Mouse (Mus musculus) macrophage (primary cell): ENCODE measurements around the gene Pde4d. TPM values are rescaled to one million over a fixed set of nuclear protein-coding genes. Genes with fewer than 3 reads are reported as not detected.

Experiments used
- H3K27ac ChIP-seq: fragments of 350-480 bp; formaldehyde crosslinking; 2 replicates; pipeline ENCODE4 v1.9.0; 2021
- H3K36me3 ChIP-seq: fragments of 350-480 bp; formaldehyde crosslinking; 2 replicates; pipeline ENCODE4 v1.9.0; 2021; ENCODE audit errors: inconsistent target
- H3K4me3 ChIP-seq: fragments of 350-480 bp; formaldehyde crosslinking; 2 replicates; pipeline ENCODE4 v1.9.0; 2021; ENCODE audit errors: inconsistent target
- H3K79me2 ChIP-seq: fragments of 350-480 bp; formaldehyde crosslinking; 2 replicates; pipeline ENCODE4 v1.9.0; 2021; ENCODE audit errors: inconsistent target
- WGBS: methylation state at CpG from one replicate; pipeline ENCODE4 v1.1.7; 2026; ENCODE audit warnings: inconsistent platforms; ENCODE audit not compliant: missing documents; 5-methylcytosine and 5-hydroxymethylcytosine counted together
- polyA plus RNA-seq: library from polyadenylated mRNA; stranded (reverse); fragments of 250-400 nt; gene quantifications from 3 replicates; pipeline ENCODE4 v1.2.4, GENCODE M21; 2018; ENCODE audit warnings: inconsistent platforms

The Pde4d gene
- polyA plus RNA-seq, 1 experiment from 2014 or later, result 0.82 TPM

DNA sequence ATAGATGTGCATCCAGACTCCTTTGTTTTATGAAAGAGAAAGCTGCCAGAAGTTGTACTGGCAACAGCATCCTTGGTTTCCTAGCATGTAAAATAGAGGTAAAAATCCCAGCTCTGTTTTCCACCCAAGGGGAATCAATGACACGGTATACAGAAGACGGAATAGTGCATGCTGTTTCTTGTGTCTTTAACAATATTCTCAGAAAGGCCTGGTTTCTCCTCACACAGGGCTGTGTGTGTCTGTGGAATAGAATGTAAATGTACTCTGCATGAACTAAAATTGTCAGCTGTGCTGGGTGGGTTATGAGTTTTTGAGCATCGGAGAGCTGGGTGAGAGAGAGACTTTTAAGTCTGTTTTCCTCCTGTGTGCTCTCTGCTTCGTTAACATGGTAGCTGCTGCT is 74.8 kb downstream of the Pde4d start:
- Histone ChIP-seq H3K79me2 (no peaks in the 10 kb centered on the region), H3K36me3 (no peaks in the 10 kb centered on the region), H3K4me3 (no peak overlapping the region), H3K27ac (no peak overlapping the region)
- WGBS, result 97% methylated on average over 4 of the region's 4 CpGs

DNA sequence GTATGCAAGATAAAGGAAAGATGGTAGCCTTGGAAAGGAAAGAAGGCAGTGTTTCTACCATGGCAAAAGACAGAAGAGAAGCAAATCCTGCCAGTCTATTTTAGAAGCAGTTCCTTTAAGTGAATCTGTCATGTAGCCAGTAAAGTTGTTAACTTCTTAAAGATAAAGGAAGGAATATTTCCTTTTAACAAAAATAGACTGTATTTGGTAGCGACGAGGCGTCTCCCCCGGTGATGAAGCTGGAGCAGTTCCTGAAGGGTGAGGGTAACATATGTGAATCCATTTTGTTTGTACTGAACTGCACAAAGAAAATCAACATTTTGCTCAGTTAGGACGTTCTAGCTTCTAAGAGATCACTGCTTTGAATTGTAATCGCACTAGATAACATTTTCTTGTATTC is 75.2 kb downstream of the Pde4d start:
- no peak overlapping the region for H3K27ac ChIP-seq
- H3K4me3 ChIP-seq, result no peak overlapping the region
- H3K79me2 ChIP-seq, result no peaks in the 10 kb centered on the region
- no peaks in the 10 kb centered on the region for H3K36me3 ChIP-seq
- 77% methylated on average over 6 of the region's 6 CpGs for WGBS

DNA sequence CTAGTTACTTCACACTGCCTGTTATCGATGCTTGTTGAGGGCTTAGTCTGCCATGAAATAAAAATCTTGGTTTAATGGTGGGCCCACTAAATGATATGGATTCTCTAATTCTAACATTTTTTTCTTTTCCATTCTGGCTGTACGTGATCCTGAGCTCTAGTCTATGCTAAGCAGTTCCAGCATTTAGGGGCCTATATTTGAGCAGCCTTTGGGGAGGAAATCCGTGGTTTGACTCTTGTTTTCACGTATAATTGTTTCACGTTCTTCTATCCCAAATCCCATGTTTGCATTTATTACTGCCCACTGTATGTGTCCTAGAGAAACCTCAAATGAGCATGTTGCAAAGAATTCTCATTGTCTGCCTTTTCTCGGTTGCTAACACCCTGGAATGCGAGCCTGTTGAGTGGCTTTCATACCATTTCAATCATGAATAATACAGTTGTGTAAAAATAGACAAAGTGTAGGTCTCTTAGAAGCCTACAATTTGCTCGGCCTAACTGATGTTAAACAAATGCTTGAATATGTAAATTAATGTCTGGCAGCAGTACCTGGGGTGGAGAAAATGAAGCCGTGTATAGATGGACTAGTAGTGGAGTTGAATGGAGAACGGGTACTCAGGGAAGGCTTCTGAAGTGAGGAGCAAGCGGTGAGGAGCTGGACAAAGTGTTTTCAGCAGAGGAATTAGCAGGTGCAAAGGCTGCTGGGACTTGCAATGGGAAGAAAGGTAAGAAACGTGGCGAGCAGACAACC is 76.7 kb downstream of the Pde4d start:
- Histone ChIP-seq H3K79me2 (no peaks in the 10 kb centered on the region), H3K4me3 (no peak overlapping the region), H3K27ac (no peak overlapping the region), H3K36me3 (no peaks in the 10 kb centered on the region)
- WGBS, result 86% methylated on average over 13 of the region's 13 CpGs

DNA sequence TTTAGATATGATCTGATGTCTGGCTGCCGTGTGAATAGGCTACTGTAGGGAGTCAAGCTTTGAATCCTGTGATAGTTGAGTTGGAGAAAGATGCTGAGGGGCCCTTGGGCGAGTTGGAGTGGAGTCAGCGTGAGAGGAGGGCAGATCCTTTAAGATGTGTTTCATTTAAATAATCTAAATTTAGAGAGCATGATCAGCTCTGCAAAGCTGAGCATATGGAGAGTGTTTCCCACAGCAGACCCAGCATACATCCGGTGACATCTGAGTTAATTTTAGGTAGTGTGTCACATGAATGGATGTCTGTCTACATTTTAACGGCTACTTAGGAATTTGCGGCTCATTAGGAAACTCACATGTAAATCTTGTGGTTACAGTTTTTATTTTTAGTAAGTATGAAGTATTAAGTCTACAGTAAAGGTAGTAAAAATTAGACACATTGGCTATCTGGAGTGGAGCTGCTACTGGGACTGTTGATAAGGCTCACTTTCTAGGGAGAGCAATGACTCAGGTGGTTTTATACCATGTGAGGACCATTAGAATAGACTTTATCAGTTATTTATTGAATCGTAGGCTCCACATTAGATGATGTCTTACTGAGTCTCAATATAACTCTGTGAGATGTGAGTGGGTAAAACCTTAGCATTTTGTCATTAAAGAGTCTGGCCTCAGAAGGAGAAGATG is 77.5 kb downstream of the Pde4d start:
- WGBS, result 14% methylated on average over 7 of the region's 7 CpGs
- Histone ChIP-seq H3K36me3 (no peaks in the 10 kb centered on the region), H3K4me3 (no peak overlapping the region), H3K79me2 (no peaks in the 10 kb centered on the region), H3K27ac (no peak overlapping the region)

DNA sequence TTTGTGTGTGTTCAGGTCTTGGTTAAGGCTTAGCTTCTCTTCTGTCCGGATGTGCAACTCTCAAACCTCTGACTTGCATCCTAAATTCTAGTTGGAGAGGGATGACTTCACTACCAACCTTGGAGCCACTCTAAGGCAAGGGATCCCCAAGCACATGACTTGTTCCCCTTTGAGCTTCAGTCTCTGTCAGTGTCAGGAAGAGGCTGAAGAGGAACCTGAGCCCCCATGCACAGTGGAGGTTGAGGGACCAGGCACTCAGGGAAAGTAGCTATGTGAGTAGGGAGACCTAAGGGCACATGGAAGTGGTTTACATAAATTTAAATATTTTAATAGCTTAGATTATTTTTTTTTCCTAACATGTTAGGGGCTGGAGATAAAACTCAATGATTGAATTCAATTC is 78.6 kb downstream of the Pde4d start:
- Histone ChIP-seq H3K36me3 (no peaks in the 10 kb centered on the region), H3K27ac (no peak overlapping the region), H3K79me2 (no peaks in the 10 kb centered on the region), H3K4me3 (no peak overlapping the region)
- 60% methylated on average over 1 of the region's 1 CpGs for whole genome bisulfite sequencing

DNA sequence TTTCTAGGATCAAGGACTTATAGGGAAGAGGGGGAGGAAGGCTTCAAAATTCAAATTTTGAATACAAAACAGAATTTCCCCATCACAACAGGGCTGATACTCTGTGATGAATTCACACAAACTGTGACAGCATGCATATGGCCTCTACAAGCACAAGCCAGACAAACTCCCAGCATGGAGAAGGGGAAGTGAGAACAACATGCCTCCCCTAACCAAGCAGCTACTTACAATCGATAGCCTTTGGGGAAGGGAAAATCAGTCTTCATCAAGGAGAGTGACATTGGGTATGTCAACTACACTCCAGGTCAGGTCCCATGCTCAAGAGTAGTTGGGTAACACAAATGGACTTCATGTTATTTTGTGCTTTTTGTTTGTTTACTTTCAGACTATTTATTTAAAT is 83.1 kb downstream of the Pde4d start:
- no peak overlapping the region for H3K27ac ChIP-seq
- H3K79me2 ChIP-seq, result no peaks in the 10 kb centered on the region
- no peak overlapping the region for H3K4me3 ChIP-seq
- no peaks in the 10 kb centered on the region for H3K36me3 ChIP-seq
- 0% methylated on average over 1 of the region's 1 CpGs for whole genome bisulfite sequencing

DNA sequence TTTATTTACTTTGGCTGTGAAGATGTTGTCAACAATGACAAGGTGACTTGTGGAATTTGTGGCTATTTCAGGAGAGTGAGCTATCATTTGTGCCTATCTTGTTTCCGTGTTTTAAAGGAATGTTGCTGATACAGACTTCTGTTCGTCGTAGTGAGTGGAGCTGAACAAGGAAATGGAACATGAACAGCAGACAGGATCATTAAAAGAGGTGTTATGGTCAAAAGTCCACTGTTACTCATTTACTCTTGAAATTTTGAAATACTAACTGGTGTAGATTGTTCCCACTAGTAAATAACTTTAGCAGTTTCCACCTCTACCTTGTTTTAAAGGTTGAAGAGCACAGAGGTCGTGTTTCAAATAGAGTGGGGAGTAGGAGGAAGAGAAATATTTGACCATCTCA is 86.7 kb downstream of the Pde4d start:
- no peak overlapping the region for H3K27ac ChIP-seq
- H3K4me3 ChIP-seq, result no peak overlapping the region
- H3K79me2 ChIP-seq, result no peaks in the 10 kb centered on the region
- 91% methylated on average over 4 of the region's 4 CpGs for WGBS
- H3K36me3 ChIP-seq, result no peaks in the 10 kb centered on the region

DNA sequence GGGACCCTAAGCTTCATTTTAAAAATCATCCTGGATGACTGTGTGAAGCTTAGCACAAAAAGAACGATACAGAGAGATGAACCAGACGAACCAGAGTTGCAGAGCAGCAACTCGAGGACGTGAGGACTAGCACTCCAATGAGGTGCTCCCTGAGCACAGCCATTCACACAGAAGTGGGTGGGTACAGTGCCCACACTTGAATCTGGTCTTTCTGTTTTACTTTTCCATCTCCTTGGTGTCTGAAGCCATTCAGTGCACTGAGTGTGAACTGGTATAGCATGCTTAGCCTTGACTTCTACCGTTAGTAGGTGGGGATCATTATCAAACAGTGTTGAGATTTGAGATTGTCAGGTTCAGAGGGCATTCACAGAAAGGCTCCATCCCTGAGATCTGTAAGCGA is 87.2 kb downstream of the Pde4d start:
- Histone ChIP-seq H3K4me3 (no peak overlapping the region), H3K27ac (no peak overlapping the region), H3K36me3 (no peaks in the 10 kb centered on the region), H3K79me2 (no peaks in the 10 kb centered on the region)
- 96% methylated on average over 6 of the region's 6 CpGs for WGBS

DNA sequence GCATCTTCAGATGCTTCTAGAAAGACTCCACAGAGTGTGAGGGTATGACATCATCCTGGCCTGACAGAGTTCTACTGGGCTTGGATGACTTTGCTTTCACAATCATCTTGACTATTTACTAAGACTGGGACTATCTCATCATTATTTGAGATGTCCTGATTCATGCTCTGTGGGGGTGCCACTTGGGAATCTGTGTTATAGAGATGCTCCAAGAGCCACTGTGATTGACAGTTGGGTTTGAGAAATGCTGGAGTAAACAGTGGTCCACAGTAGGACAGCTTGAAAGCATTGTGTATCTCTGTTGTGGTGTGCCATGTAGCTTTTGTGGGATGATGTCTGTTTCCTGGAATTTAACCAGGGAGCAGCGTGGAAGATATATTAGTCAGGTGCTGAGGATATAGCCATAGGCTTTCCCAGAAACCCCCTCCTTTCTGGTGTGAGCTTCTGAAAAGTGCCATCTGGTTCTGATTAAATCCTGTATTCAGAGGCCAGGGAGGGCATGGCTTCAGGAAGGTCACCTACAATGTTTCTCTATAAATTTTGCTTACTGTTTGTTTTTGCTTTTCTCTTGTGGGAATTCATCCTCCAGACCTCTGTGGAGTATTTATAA is 89.1 kb downstream of the Pde4d start:
- 100% methylated on average over 1 of the region's 1 CpGs for WGBS
- Histone ChIP-seq H3K4me3 (no peak overlapping the region), H3K27ac (no peak overlapping the region), H3K36me3 (no peaks in the 10 kb centered on the region), H3K79me2 (no peaks in the 10 kb centered on the region)

DNA sequence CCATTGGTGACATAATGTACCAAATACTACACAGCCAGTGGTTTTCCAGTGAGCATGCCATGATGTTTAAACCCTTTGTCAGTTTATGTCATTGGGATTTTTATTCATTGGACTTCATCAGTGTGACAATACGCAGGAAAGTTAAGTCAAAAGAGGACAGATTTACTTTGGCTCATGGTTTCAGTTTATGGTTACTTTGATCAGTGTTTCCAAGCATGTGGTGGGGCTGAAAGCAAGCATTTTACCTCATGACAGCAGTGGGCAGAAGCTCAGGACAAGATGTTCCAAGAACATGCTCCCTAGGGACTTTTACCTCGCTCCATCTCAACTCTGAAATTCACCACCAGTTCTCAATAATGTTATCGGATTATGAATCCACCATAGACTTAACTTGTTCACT is 91.7 kb downstream of the Pde4d start:
- no peaks in the 10 kb centered on the region for H3K36me3 ChIP-seq
- H3K79me2 ChIP-seq, result no peaks in the 10 kb centered on the region
- H3K4me3 ChIP-seq, result no peak overlapping the region
- H3K27ac ChIP-seq, result no peak overlapping the region
- 97% methylated on average over 3 of the region's 3 CpGs for WGBS

DNA sequence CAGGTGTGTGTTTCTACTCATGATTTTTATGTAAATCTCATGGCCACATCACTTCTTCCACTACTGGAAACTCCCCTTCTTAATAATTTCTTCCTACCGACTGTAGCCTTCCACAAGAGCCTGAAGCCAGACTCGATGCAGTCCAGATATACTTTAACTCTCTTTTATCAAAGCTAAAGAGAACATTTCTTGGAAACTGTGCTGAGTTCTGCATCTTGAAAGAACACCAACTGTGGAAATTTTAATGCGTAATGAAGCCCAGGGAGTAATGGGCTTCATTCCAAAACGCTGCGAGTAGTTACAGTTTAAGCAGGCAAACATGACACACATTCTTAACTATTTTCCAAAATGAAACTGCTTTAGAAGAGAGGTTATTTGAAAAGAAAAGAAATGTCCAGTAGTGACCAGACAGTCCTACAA is 92.6 kb downstream of the Pde4d start:
- H3K4me3 ChIP-seq, result no peak overlapping the region
- H3K27ac ChIP-seq, result no peak overlapping the region
- no peaks in the 10 kb centered on the region for H3K79me2 ChIP-seq
- WGBS, result 89% methylated on average over 5 of the region's 5 CpGs
- no peaks in the 10 kb centered on the region for H3K36me3 ChIP-seq

DNA sequence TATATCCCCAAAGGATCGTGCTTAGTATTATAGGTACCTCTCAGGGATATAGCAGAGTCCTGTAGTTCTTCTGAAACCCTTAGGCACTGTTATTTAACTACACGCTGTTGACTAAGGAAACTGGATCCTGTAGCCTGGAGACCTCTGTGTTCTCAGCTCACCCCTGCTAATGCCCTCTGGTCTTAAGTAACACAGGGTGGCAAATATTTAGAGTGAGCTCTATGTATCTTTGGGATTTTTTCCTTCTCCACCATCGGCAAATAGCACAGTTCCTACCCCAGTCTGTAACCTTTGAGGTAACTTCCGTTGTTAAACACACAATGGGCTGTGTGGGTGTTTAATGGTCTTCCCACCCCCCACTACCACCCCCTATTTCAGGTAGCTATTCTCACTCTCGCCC is 102.5 kb downstream of the Pde4d start:
- Histone ChIP-seq H3K79me2 (no peaks in the 10 kb centered on the region), H3K4me3 (no peak overlapping the region), H3K36me3 (no peaks in the 10 kb centered on the region), H3K27ac (no peak overlapping the region)
- 80% methylated on average over 5 of the region's 5 CpGs for WGBS

DNA sequence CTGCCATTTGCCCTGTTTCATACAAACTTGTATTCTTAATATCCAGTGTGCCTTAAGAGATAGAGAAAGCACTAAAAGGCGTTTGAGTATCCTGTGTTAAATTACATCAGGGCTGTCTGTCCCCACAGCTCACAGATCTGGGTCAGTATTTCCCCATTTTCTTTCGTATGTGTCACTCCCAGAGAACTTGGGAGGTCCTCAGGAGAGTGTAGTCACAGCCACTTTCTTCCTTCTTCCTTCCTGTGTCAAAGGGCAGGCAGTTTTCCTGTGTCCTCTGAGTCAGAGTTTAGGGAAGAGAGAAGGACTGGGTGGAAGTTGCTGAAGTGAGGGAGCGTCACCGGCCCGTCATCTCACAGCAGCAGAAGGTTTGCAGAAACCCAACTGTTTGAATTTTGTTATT is 103.2 kb downstream of the Pde4d start:
- no peak overlapping the region for H3K27ac ChIP-seq
- no peaks in the 10 kb centered on the region for H3K79me2 ChIP-seq
- H3K4me3 ChIP-seq, result no peak overlapping the region
- no peaks in the 10 kb centered on the region for H3K36me3 ChIP-seq
- WGBS, result 26% methylated on average over 5 of the region's 5 CpGs

DNA sequence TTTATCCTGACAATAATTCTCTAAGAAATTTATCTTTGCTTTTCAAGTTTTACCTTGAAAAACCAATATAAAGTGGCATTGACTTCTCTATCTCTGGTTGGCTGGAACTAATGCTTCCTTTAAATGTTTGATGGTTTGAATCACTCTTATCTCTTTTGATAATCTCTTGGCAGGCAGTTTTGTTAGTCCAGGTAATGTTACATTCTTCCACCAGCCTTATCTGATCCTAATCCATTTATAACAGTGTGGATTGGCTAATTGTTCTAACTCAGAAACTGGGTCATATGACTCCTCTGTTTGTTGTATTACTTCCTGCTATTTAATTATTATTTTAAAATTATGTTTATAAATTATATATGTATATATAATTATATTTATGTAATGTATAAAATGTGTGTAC is 105.2 kb downstream of the Pde4d start:
- no peak overlapping the region for H3K27ac ChIP-seq
- no peaks in the 10 kb centered on the region for H3K36me3 ChIP-seq
- H3K79me2 ChIP-seq, result no peaks in the 10 kb centered on the region

DNA sequence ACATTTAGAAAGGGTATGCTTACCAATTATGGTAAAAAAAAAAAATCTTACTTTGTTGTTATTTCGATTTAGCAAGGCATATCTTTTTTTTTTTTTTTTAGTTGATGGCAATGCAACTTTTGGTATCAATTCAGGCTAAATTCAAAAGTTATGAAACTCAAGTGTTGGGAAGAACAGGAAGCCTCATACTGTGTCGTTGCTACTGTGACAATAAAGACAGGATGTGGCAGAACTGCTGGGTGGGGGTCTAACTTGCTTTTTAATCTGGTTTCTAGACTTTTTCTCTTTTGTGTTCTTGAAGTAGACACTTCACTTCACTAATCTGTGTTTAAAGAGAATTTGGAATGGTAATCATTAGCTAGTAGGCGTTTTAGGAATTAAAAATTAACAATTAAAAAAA is 147.2 kb downstream of the Pde4d start:
- Histone ChIP-seq H3K79me2 (no peaks in the 10 kb centered on the region), H3K36me3 (no peaks in the 10 kb centered on the region), H3K4me3 (no peak overlapping the region), H3K27ac (no peak overlapping the region)
- 40% methylated on average over 3 of the region's 3 CpGs for WGBS

More for the DNA sequence above, 105.2 kb downstream of the Pde4d start:
- no peak overlapping the region for H3K4me3 ChIP-seq
